Mouse (Mus musculus): ENCODE results near the gene Olfr455.

Gene Olfr455

GRCm38 (mm10) chr6:42547461-42547860, at the start of gene Olfr455:
TSS of gene Olfr455 (minus strand) at chr6:42547587.
- no peak for DNase-seq (ENCODE audit: low spot score)

GRCm38 (mm10) chr6:42593138-42593882, 45.9 kb upstream of the Olfr455 start:
- no peak for DNase-seq (ENCODE audit: low spot score)

DNA sequence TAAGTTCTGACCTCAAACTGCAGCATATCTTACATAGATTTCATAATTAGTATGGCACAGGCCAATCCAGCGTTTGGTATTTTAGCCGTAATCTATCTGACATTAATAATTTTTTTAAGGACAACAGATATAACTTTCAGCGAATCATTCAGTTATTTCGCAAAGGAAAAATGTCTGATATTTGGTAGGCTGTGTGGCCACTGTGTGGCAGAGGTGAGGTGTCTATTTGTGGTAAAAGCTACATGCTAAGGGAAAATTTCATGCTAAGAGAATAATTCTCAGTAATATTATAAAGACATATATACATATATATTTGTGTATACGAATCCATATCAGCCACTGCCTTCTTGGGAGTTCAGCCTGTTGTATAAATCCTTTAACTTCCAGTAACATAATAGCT, 39.2 kb upstream of the Olfr455 start:
- no peak for DNase-seq (ENCODE audit: low spot score)

DNA sequence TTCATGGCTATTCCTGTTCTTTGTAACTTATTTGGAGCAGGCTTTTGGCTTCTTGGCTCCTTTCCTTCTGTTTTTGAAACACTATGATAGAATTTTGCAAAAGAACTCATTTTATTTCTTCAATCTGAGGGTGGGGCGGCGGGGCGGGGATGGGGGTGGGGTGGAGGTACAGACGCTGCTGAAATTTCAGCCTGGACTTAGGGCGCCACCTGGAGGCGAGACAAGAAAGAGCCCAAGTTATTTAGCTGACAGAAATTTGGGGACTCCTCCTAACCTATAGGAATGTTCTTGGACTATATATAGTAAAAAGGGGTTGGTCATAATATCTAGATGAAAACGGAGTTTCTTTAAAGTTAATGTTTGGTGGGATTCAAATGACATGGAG, 36.1 kb upstream of the Olfr455 start:
- DNase-seq (ENCODE audit: low spot score): peak; percentile 21

DNA sequence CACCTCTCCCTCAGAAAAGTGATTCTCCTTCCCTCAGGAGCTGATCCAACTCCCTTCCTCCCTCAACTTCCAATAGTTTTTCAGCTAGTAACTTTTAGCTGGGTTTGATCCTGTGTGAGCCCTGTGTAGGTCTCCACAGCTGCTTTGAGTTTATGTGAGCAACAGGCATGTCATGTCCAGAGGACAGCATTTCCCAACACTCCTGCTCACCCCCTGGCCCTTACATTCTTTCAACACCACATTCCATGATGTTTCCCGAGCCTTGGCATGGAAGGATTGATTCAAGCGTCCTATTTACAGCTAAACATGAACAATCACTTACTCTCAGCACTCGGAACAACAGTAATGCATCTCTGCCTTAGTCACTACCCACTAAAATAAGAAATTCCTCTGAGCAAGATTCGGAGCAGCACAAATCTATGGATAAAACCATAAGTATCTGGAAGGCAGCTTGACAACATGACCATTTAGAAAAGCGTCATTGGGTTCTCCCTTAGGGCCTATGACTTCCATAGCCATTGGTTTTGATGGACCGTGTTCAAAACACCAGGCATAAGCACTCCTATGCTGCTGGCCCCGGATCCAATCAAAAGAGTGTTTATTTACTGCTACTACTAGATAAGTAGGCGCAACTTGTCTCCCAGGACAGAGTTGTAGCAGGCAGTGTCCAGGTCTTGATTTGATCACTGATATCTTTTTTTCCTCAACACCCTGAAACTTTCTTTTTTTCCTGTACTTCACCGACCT, 35.5 kb upstream of the Olfr455 start:
- no peak for DNase-seq (ENCODE audit: low spot score)

DNA sequence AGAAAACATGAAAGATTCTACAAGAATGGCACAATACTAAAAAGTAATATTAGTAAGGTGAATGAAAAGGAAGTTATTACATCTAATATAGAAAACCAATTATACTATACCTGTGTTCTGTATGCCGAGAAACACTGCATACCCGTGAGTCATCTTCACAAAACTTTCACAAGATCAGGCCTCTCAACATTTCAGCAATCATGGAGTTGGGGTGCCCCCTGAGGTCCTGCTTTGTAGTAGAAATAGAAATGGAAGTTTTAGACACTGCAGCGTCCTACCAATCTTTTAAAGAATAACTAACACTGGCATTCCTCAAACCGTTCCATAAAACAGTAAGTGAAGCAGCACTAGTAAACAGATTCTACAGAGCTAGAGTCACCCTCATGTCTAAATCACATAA, 31.3 kb upstream of the Olfr455 start:
- DNase-seq (ENCODE audit: low spot score): no peak

DNA sequence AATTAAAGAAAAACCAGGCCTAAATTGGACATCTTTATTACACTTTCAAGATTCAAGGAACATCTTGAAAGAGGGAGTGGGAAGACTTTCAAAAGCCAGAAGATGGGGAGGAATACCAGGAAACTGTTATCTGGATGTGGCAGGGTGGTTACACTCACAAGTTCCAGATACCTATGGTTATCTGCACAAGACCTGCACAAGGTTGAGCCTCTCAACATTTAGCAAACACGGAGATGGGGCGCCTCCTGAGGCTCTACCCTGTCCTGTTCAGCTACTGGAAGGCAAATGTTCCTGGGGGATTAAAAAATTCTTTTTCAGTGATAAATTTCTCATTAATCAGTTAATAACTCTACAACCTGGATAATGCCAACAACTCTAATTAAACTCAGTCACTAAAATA, 30.0 kb upstream of the Olfr455 start:
- no peak for DNase-seq (ENCODE audit: low spot score)

- no peak for DNase-seq (ENCODE audit: low spot score)
Observed at GRCm38 (mm10) chr6:42568205-42568604, 20.8 kb upstream of the Olfr455 start.

GRCm38 (mm10) chr6:42566076-42566598, 18.8 kb upstream of the Olfr455 start:
- no peak for DNase-seq (ENCODE audit: low spot score)

DNA sequence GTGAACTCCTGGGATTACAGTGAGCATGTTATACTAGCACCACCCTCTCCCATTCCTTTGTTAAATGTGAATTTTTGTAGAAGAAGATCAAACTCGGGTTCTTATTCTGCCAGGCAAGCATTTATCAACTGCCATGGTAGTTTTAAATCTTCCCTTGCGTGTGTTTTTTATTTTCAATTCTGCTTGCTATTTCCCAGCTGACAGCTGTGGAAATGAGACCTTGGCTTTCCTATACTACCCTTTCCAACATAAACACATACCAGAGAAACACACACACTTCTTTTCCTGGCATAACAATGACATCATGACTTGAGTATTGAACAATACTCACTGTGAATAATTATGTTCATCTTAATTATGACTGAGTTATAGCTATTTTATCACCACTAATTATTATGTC, 14.9 kb upstream of the Olfr455 start:
- DNase-seq (ENCODE audit: low spot score): no peak

DNA sequence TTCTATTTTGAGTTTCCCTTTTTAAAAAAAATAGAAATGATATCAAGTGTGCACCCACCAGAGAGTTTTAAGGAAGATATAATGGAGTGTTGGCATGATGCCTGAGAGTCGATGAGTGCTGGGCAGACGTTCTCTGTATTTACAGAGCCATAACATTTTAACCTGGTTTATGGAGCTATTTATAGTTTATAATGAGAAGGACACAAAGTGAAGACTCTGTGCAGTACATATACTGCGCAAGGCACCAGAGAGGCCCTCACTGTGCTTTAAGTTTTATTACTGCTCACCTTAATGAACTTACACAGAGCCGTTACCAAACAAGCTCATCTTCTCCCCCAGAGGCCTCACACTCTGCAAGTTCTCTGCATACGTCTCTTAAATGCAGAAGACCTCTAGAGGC, 13.5 kb upstream of the Olfr455 start:
- no peak for DNase-seq (ENCODE audit: low spot score)

GRCm38 (mm10) chr6:42558641-42559040, 11.3 kb upstream of the Olfr455 start:
- DNase-seq (ENCODE audit: low spot score): peak; percentile 74

DNA sequence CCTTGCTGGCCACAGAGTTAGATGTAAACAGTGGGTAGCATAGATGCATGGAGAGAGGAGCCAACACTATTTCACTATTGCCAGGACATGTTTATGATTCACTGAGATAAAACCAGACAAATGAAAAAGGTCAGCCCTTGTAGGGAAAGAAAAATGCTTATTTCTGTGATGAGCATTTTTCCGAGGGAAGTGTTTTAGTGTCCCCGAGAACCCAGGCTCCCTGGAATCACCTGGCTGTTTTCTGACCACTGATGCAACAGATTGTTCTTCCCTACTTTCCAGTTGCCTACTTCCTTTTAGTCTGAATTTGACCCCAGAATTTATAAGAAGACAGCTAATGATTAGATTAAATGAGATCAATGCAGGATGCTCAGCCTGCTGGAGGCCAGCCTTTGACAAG, 1.2 kb downstream of the Olfr455 start:
- DNase-seq (ENCODE audit: low spot score): no peak

DNA sequence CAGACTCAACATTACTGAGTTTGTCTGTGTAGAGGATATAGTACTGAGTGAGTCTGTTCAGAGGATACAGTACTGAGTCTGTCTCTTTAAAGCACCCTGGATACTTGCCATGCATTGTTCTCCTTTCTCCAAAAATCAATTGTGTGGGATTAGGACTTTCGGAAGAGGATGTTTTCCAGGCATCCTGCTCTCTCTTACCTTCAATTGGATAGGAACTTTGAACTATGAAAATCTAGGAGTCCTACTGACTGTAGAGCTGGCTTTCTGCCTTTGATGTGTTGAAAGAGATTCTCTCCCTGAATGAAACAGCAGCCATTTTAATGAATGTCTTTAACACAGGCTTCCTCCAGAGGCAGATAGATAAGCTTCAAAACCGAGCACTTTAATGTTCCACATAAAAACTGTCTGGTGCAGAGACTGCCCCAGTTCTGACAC, 1.9 kb downstream of the Olfr455 start:
- DNase-seq (ENCODE audit: low spot score): no peak

- no peak for DNase-seq (ENCODE audit: low spot score)
Observed at GRCm38 (mm10) chr6:42544846-42545245, 2.5 kb downstream of the Olfr455 start.

DNA sequence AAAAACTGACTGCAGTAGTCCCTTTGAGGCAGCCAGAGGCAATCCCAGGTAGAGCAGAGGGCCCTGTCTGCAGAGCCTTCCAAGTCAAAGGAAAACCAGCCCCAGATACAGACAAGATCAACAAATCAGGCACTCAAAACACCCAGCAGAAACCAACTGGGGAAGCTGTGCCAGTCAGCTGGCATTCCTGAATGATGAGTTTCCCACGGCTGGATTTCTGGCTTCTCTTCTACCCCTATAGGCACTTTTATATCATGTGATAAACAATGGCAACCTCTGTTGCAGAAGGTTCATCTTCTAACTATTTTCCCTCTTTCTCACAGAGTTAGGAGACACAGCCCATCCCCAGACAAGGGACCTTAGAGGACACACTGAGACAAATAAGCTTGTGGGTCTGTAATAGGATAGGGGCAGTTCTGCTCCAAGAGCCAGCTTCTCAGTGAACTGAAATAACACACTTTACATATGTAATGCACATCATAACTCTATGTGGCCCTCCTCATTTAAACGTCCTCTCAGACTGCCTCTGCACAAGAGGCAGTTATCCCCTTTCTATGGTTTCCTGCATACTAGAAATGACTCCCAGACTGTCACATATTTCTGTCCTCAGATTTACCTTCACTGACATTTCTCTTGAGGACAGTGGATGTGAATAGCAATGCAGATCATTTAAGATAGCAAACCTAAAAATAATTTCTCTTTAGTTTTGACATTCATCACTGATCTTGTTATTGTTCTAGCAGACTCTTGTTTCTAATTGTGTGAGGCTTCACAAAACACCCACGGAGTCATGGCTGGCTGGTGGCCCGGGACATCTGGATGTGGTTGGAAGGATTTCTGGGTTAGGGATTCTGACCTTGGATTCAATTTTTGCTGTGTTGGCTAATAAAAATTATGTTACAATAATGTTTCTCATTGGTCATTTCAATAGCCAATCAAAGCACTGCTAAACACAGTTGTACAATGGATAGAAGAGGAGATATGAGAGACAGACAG, 5.1 kb downstream of the Olfr455 start:
- no peak for DNase-seq (ENCODE audit: low spot score)

DNA sequence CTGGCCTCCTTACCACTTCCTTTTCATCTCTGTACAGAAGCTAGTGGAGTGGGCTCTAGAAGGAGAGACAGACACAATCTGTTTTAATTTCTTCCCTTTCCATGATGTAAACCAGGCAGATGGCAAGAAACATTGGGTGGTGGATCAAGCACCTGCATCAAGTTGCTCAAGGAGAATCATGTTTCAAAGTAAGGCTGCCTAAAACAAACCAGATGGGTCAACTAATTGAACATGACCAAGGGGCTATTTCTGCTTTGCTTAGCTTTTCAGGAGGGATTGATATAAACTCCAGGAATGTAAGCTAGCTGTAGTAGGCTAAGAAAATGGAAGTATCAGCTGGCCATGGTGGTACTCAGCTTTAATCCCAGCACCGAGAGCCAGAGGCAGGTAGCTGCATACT, 6.7 kb downstream of the Olfr455 start:
- no peak for DNase-seq (ENCODE audit: low spot score)

DNA sequence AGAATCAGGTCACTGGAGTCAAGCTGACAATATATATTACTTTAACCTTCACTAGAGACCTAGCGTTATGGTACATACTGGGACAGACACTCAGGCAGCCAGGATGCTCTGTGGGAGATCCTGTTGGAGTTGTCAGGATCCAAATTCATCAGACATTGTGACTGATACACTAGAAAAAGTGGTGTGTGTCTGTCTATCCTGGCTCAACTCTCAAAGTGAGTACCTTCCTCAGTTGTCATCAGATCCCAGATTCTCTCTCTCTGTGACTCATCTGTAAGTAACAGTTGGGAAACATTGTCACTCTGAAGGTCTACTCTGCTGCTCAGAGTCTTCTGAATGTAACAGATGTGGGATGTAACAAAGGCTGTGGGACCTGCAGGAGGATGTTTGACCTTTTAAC, 7.7 kb downstream of the Olfr455 start:
- no peak for DNase-seq (ENCODE audit: low spot score)

- DNase-seq (ENCODE audit: low spot score): no peak
Observed at GRCm38 (mm10) chr6:42513461-42513860, 33.9 kb downstream of the Olfr455 start.

DNA sequence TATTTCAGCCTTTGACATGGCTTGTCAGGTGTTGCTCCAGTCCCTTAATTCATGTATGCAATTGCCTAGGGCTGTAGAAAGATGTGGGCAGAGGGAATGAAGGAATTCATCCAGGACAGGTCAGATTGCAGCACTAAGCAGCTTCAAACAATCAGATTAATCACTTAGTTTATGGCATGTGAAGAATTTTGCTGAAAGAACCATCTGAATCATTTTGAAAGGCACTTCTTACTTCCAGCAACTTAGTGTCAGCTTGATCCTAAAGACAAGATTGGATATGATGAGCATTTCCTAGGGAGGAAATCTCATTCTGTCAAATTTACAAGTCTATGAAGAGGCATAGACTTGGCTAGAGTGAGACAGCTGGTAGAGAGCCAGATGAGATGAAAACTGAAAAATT, 38.1 kb downstream of the Olfr455 start:
- no peak for DNase-seq (ENCODE audit: low spot score)

DNA sequence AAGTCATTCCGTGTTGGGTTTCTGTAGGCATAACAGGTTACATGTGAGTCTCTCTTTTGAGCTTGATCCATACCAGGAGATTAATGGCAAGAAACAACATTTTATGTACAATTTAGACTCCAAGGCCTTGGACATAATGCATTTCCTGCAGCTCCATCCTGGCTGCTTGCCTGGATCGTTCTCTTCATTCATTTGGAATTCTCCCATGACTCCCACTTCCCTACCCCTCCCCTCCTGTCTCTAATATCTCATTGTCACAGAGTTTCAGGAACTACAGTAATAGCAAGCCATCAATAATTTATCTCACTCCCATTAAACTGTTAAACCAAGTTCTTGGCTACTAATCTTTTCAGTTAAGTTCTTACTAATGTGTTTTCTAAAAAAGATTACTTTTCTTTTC, 43.9 kb downstream of the Olfr455 start:
- no peak for DNase-seq (ENCODE audit: low spot score)

DNA sequence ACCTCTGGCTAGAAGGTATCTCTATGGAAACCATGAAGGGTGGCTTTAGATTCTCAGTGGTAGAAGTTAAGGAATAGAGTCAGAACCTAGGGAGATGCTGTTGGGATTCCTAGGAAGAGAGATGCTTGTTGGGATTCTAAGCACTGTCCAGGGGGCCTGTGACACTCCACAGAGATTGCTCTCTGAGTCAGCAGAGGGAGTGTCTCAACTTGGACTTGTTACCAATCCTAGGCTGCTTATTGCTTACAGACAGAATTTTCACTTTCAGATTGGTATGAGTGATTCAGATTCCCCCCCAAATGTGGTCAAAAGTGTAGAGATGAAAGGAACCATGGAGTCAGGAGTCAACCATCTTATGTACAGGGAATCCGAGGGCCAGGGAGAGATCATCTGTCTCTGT, 57.7 kb downstream of the Olfr455 start:
- no peak for DNase-seq (ENCODE audit: low spot score)
